Mouse (Mus musculus) c-Kit-positive CD71-positive TER-119-positive erythroid progenitor cells, embryonic 14.5 days (primary cell): ENCODE measurements around the gene Acbd4.

Experiments used
- DNase-seq: peaks from one replicate; pipeline ENCODE4 v3.0.0-alpha.2; 2013; ENCODE audit warnings: low spot score

Acbd4 gene

DNA sequence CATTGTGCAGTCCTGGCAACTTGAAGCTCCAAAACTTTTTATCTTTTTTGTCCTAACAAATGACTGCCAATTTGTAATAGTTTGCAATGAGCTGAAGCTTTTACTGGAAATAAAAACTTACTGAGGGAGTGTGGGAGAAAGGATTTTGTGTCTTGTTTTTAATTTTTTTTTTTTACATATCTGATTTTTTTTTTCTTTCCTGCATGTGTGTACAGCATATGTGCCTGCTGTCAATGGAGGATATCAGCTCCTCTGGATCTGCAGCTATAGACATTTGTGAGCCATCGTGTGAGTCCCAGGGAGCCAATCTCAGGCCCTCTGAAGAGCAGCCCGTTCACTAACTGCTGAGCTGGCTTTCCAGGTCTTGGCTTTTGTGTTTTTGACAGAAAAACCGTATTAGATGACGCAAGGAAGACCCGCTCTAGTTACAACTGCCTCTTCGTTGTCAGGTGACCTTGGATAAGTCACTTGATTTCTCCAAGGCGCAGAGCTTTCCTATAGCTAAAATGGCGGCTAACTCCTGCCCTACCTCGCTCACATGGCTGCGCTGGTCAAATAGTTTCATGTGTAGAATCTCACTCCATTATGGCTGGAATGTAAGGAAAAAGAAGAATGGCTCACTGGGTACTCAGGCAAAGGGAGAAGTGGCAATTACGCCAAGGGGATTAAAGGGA, 12.9 kb downstream of the Acbd4 start:
- DNase-seq, result no peak

DNA sequence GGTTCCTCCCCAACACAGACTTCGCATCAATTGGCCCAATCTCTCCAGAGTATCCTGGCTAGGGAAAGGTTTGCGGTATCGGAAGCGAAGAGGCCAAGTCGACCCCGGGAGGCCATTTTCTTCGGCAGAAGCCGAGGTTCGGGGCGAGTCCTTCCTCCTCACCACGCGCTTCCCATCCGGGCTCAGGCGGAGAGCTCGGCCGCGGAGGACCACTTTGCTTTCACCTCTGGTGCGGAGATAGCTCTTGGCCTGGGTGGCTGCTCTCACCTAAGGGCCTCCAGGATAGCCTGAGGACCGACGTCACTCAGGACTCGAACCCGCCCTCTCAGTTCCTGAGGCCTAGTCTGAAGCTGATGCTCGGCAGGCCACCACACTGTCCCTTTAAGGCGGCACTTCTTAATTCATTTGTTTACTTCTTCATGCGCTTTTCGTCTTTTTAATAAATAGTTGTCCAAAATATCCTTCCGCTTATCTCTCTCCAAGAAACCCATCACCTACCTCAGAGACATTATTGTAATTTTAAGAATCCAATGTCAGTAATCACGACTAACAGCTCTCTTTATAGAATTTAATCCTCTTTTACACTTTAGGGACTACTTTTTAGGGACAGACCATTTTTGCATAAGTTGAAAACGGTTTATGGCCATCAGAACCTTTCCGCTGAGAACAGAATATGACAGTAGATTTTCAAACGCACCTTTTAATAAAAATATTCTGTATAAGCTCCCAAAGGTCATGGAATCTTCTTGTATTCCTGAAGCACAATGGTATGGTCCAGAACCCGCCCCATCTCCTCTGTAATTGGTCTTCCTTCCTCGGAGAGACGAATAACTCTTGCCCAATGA, 13.9 kb downstream of the Acbd4 start:
- peak; percentile 82 for DNase-seq

DNA sequence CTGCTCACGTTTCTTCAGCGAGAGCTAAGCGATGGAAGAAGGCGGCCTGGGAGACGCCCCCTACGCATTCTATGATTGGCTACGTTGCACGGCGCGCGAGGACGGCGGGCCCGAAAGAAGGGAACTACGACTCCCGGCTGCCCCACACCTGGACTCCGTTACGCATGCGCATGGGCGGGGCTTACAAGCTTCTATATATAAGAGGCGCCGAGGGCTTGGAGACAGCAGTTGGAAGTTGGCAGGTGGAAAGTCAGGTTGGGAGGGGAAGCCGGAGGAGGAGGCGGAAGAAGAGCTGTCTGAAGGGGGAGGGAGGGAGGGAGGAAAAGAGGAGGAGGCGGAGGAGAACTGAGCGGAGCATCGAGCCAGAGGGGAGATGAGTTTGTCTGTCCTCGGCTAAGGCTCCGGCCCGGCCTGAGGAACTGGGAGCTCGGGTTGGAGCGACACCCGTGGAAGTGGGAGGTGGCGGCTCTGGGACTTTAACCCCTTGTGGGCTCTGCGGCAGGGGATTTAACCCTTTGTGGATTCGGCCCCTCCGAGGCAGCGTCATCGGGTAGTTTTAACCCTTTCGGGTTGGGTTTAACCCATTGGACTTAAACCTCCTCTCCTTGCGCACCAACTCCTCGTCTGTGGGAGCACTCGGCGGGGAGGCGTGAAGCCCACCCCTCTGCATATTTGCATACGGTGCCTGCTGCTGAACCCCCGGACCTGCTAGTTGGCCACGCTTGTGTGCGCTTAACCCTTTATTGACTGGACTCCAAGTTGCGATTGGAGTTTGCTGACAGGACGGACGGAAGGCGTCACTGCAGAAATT, 14.7 kb downstream of the Acbd4 start, which contains the start of gene Hexim1:
Hexim1 (plus strand) TSS at position 224 of the 811 bp plus-strand sequence.
- peak; percentile 100 for DNase-seq

DNA sequence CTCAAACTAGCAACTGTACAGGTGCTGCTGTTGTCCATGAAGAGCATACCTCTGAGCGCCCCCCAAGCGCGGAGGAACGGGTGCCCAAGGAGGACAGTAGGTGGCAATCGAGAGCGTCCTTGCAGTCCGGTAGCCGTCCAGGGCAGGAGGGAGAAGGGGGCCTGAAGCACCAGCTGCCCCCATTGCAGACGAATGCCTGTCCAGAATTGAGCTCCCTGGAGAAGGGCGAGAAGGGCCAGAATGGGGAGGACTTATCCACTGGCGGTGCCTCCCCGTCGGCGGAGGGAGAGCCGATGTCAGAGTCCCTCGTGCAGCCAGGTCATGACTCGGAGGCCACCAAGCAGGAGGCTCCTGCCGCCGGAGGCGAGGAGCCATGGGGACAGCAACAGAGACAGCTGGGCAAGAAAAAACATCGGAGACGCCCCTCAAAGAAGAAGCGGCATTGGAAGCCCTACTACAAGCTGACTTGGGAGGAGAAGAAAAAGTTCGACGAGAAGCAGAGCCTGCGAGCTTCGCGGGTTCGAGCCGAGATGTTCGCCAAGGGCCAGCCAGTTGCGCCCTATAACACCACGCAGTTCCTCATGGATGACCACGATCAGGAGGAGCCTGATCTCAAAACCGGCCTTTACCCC, 15.6 kb downstream of the Acbd4 start:
- peak; percentile 69 for DNase-seq

DNA sequence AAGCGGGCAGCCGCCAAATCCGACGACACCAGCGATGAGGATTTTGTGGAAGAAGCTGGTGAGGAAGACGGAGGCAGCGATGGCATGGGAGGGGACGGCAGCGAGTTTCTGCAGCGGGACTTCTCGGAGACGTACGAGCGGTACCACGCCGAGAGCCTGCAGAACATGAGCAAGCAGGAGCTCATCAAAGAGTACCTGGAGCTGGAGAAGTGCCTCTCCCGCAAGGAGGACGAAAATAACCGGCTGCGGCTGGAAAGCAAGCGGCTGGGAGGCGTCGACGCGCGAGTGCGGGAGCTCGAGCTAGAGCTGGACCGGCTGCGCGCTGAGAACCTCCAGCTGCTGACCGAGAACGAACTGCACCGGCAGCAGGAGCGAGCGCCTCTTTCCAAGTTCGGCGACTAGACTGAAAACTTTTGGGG, 16.1 kb downstream of the Acbd4 start:
- no peak for DNase-seq

DNA sequence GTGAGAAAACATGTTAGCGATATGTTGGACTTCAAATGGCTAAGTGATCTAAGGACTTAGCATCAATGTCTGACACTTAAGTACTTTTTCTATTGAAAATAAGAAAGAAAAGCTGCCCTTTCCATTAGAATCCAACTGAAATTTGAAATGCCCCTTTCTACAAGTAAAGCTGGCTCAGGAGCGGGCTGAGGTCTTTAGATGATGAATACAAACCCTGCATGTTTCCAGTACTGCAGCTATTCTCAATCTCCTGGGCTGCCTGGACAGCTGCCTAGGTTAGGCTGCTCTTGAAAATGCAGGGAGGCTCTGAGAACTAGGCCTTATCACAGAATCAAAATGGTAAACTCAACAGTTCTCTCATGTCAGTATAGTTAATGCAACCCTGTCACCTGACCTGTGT, 17.4 kb downstream of the Acbd4 start:
- no peak for DNase-seq

DNA sequence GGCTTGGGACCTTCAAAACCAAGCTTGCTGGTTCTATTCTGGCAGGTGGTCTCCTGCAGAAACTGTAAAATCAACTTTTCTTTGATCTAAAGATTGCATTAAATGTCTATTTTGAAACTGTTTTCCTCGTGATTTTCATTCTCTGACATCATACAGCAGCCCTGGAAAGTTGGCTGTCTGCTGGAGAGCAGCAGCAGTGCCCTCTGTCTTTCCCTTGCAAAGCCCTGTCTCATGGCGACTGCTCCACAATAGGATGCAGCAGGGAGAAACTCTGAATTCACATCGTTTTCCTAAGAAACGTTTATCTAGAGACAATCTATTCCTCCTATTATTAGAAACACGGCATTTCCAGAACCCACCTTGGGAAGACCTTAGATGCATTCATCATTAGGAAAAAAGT, 18.1 kb downstream of the Acbd4 start:
- no peak for DNase-seq

DNA sequence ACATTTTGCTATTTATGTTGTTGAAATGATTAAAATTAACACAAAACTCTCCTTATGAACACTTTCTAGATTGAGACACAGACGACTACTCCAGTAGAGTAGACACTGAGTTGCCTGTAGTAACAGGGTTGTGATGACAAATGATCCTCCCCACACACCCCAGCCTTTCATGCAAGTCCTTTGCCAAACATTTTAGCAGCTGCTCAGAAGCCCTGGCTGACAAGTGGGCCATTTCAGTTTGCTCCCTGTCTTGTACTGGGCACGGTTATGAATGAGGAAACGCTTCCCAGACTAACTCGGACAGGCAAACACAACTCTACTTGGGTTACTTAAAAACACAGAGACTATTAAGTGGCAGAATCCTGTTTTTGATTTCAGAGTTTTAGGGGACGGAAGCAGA, 18.8 kb downstream of the Acbd4 start:
- no peak for DNase-seq

DNA sequence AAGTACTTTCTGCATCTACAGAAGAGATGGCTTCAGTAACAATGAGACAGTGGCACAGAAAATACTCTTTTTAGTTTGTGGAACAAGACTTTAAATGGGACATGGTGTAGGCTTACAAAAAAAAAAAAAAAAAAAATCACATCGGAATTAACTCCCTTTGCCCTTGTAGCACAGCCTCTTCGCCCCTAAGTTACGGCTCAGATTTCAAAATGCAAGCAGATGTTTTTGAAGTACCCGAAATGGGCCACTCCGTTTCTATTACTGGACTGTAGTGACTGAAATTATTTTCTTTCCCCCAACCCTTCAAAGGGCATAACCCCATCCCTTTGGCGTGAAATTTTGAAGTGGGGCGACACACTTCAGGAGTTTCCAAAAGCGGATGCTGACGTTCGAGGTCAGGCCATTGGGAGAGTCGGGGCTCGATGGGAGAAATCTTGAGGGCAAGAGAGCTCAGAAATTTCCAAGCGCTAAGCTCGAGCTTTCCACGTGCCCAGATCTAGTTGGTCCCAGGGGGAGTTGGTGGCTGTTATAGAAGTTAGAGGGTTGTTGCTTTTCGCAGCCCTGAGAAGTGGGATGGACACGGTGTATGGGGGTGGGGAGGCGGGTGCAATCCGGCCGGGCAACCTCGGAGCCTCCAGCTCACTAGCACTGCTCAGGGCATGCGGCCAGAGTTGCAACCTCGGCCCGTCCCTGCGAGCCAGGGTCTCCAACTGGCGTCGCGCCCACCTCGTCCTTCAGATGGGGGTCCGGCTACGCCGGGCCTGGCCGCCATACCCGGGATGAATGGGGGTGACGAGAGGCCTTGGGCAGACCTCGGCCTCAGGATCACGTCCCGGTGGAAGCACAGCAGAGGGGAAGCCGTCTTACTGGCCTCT, 30.5 kb downstream of the Acbd4 start, which contains the start of gene Hexim2:
Hexim2 (plus strand) TSS at position 729 of the 875 bp plus-strand sequence.
- no peak for DNase-seq

DNA sequence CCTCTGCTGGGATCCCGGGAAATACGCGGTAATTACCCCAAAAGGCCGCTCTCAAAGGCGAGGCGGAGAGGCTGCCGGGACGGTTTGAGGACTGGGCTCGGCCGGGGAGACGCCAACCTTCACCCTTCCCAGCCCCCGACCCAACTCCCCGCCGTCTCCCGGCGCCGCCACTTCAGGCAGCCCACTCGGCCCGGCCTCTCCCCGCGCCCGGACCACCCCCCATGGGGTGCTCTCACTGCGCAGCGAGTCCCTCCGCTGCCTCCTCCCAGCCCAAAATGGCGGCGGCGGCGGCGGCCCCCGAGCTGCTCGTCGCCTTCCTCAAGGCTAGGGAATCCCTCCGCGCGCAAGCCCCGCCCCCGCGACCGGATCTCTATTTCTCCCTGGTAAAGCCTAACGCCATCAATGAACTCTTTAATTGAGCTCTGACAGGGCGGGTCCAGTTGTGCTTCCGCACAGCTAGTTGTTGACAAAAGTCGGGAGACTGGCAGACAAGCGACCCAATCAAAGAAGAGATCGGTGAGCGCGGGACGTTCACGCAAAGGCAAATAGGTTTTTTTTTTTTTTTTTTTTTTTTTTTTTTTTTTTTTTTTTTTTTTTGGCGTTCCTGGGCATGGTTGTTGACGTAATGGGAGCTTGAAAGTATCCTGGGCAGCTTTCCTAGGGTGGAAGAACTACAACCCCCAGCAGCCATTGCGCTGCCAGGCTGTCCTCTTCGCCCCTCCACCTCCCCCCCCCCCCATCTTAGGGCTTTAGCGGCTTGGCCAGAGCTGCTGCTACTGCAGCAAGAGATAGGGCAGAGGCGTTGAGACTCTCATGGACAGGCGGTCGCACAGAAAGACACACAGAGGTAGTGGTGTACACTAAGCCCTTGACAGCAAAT, 31.3 kb downstream of the Acbd4 start:
- DNase-seq, result peak; percentile 99

DNA sequence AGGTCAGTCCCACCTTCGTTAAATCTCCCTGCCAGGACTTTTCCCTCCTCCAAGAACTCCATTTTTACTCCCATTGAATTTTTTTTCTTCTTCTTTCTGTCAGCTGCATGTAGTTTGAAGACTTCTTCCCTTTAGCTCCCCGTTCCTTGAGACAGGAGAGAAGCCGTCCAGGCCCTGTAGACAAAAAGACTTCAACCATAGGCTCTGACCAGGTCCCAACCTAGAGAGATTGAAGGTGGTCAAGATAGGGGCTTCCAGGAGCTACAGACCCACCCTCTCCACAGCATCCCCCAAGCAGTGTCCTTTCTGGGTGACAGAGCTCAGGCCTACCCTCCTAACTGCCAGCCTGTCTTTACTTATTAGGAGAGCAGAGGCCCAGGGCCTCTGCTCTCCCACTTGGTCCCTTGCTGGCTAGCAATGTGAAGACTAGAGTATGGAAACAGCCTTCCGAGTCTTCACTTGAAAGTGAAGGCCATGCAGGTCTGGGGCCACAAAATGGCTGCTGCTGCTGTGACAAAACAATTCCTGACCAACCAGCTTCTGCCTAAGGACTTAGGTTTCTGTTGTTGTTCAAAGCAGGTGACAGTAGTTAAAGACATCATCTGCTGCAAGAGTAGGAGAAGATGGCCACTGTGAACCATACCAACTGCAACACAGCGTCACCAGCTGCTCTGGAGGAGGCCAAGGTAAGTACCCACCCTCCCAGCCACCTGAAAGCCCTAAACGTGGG, 32.1 kb downstream of the Acbd4 start:
- no peak for DNase-seq

DNA sequence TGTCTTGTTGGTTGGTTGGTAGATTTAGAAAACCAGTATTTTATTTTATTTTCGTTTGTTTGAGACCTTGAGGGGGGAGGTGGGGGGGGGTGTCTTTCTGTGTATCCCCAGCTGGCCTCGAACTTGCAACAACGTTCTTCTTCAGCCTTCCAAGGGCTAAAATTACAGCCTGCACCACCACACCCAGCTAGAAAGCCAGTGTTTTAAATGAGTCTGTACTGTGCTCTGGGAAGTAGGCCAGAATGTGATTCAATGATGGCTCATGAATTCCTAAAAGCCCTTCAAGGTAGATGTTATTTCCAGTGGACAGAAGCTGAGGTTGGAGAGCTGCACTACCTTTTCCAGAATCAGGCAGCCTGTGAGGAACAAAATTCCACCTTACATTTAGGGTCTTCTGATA, 32.7 kb downstream of the Acbd4 start:
- no peak for DNase-seq

DNA sequence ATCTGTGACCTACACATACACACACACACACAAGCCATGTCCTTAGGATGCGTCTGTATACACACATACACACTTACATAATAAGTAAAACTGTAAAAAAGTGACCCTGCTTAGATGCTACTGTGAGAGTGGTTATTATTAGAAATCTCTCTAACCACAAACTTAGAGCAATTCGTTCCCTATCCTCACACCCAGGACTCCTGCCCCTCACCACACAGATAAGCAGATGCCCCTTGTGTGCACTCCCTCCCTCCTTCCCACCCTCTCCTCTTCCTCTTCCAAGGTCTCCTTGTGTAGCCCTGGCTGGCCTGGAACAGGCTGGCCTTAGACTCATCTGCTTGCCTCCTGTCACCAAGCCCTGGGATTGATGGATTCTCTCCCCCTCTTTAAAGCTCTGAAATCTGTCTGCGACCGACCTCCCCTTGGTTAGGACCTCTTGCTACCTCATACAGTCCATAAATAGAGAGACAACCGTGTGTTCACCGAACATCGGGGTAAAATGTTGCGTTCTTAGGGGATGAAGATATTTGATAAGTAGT, 34.6 kb downstream of the Acbd4 start:
- DNase-seq, result no peak

DNA sequence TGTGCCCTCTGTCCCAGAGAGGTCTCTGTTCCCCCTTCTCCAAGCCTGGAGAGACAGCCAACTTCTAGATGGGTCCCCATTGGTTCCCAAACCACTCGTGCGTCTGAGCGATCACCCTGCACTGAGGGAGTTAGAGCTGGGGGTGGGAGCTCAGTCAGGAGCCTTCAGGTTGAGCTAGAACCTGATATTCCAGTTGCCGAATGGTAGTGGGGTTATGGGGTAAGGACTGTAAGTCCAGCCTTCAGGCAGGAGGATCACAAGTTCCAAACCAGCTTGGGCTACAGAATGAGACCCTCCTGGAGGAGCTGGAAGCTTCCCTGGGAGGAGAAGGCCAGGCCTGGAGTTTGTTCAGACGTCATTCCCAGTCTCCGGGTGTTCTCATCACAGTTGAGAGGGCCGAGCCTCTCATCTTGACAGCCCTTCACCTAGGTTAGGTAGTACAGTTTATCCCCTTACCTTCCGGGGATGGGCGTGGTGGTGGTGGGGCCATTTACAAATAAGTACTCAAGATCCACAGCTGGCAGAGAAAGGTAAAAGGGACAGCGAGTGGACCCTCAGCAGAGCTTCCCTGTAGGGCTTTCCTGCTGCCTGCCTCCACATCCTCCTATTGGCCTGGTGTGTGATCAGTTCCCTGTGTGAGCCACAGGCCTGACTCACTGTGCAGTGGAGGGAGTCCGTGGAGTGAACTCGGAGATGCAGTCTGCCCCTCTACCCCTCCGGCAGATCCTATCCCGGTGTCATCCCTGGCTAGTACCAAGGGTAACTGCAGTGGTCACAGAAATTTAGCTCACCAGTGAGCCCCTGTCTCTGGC, 38.7 kb downstream of the Acbd4 start:
- DNase-seq, result no peak

DNA sequence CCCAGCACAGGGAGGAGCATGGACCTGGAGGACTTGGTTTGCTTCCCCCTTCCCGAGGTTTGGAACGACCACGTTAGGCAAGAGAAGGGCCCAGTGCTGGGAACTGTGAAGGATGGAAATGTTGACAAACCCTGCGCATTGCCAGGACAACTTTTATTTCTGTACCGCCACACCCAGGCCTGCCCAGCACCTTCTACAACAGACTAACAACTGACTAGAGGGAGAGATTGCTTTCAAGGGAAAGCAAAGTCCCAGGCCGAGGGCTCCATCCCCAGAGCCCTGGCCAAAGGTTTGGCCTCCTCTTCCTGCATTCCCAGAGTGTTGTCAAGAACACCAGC, 39.2 kb downstream of the Acbd4 start:
- DNase-seq, result no peak

DNA sequence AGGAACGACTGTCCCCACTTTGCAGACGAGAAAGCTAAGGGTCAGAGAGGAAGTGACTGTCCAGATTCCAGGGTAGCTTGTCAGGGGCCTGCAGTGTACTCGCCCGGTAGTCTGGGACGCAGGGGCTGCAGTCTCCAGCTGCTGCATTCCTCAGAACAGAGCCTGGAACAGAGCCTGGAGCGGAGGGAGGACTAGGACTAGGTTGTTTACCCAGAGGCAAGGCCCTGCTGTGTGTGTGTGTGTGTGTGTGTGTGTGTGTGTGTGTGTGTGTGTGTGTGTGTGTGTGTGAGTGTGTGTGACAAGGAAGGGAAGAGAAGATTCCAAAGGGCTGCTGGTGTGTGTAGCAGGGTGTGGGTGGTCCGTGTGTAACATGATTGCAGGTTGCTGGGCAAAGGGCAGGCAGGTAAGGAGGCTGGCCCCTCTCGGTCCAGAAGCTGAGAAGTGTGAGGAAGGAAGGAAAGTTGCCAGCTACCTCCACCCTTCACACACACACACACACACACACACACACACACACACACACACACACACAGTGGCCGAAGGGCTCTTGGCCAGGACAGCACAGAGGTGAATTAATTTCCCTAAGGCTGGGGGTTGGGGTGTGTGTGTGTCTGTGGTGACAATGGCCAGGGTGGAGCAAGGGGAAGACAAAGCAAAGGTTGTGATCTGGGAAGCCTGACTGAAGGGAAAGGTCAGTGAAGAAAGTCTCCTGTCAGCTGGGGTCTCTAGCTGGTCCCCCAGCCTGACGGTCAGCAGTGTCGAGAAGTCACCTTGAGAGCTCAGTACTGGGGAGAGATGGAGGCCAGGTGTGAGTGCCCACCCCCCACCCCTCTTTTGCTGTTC, 39.8 kb downstream of the Acbd4 start:
- DNase-seq, result no peak

DNA sequence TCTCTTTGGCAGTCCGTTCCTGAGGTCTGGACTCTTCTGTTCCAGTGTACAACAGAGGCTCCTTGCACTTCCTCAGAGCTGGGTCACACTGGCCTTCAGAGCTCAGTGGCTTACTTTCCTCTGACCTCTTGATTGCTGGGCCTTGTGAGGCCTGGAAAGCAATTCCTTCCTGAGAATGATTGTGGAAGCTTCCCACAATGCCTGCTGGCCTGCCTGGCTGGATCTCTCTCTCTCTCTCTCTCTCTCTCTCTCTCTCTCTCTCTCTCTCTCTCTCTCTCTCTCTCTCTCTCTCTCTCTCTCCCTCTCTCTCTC, 40.4 kb downstream of the Acbd4 start:
- DNase-seq, result no peak
